Mouse (Mus musculus) testis, adult 2 months (tissue): ENCODE measurements around the gene Pkdrej. TPM values are rescaled to one million over a fixed set of nuclear protein-coding genes. Genes with fewer than 3 reads are reported as not detected.

Experiments used
- H3K27ac ChIP-seq: fragments of 200-500 bp; 2 replicates; pipeline ENCODE4 v1.5.1; 2012; ENCODE audit warnings: low read depth, low read length; ENCODE audit not compliant: control insufficient read depth, insufficient read depth
- H3K27me3 ChIP-seq: fragments of 200-500 bp; 2 replicates; pipeline ENCODE4 v1.6.1; 2012; ENCODE audit warnings: mild to moderate bottlenecking, low read length, moderate library complexity; ENCODE audit not compliant: control insufficient read depth, insufficient read depth
- H3K36me3 ChIP-seq: fragments of 200-500 bp; 2 replicates; pipeline ENCODE4 v1.6.1; 2012; ENCODE audit warnings: mild to moderate bottlenecking, low read length; ENCODE audit not compliant: control insufficient read depth, insufficient read depth
- H3K4me1 ChIP-seq: fragments of 200-500 bp; 2 replicates; pipeline ENCODE4 v1.6.1; 2012; ENCODE audit warnings: low read length; ENCODE audit not compliant: control insufficient read depth, insufficient read depth
- H3K4me3 ChIP-seq: fragments of 200-500 bp; 2 replicates; pipeline ENCODE4 v1.5.1; 2012; ENCODE audit warnings: low read depth, mild to moderate bottlenecking, low read length, moderate library complexity, mixed read lengths; ENCODE audit not compliant: control insufficient read depth
- CTCF ChIP-seq: fragments of 200-500 bp; IDR thresholded peaks from 2 replicates; pipeline ENCODE4 v1.5.1; 2012; ENCODE audit warnings: low read depth, mild to moderate bottlenecking, inconsistent platforms, low read length, moderate library complexity; ENCODE audit not compliant: control insufficient read depth, insufficient read depth, insufficient replicate concordance
- POLR2A ChIP-seq: fragments of 200-500 bp; IDR thresholded peaks from 2 replicates; pipeline ENCODE4 v1.6.1; 2012; ENCODE audit warnings: low read depth, mild to moderate bottlenecking, inconsistent platforms, low read length, moderate library complexity; ENCODE audit not compliant: control insufficient read depth
- polyA plus RNA-seq: library from polyadenylated mRNA; depleted of rRNA; stranded (reverse); fragments of >200 nt; gene quantifications from 2 replicates; pipeline ENCODE4 v1.2.3, GENCODE M21; 2012

Gene Pkdrej
- polyA plus RNA-seq, 1 experiment, result 17.1 TPM

DNA sequence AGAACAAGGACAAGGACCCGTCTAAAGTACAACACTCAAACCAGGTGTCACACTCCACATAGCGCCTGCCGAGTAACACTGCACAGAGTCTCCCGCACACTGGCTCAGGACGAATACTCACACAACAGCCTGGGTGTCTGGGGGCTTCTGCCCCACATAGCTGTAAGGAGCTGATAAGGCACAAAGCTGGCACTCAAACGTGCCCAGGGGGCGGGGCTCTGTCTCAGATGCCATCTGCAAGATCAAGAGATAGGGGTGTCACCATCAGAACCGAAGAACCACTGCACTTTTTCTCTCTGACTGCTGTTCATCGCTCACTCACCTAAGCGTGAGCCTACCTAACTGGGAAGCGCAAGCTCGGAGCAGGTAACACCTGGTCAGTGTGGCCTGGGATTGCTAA, 12.4 kb downstream of the Pkdrej start:
- no peak for TF ChIP-seq POLR2A
- no peak for TF ChIP-seq CTCF
- Histone ChIP-seq H3K27me3 (no peaks in the 10 kb centered on the region), H3K36me3 (no peaks in the 10 kb centered on the region; the same call in 1 of the 2 replicates), H3K4me3 (no peak overlapping the region), H3K4me1 (peaks cover 10% of the 10 kb centered on the region), H3K27ac (no peak overlapping the region)

DNA sequence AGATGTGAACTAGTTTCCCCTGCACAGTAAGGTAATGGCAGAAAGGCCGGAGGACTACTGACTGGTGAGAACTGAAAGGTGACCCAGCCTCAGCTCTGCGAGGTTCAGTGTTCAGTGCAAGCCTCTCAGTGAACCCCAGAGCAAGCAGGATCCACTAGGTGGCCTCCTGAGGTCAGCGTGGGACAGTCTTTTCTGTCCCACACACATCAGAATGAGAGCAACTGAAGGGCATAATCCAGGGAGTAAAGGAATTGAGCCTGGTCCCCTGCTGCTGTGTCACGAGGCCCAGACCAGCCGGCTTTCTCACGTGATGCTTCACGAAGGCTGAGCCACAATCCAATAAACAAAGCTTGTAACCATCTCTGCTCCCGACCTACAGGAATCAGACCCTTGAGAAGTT, 13.1 kb downstream of the Pkdrej start:
- no peak for TF ChIP-seq CTCF
- no peak for TF ChIP-seq POLR2A
- H3K4me1 ChIP-seq, result peaks cover 10% of the 10 kb centered on the region

DNA sequence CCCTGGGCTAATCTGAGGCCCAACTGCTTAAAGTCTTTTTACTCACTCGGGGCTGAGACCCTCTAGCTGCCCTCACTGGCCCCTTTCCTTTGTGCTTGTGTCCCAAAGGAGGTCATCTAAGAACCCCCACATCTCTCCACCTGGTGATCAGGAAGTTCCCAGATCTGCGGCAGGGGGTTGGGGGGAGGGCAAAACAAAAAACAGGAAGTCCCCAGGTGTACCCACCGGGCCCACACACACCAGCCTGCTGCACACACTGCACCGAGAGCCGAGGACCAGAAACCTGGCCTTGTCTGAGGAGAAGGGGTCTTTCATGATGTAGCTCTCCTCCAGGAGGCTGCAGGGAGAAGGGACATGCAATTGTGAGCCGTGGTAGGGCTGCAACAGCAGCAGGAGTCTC, 13.5 kb downstream of the Pkdrej start:
- Histone ChIP-seq H3K4me3 (no peak overlapping the region), H3K36me3 (no peaks in the 10 kb centered on the region; the same call in 1 of the 2 replicates), H3K27me3 (no peaks in the 10 kb centered on the region), H3K27ac (no peak overlapping the region), H3K4me1 (peaks cover 10% of the 10 kb centered on the region)
- TF ChIP-seq CTCF (no peak), POLR2A (no peak)

More for the DNA sequence above, 13.1 kb downstream of the Pkdrej start:
- no peak overlapping the region for H3K27ac ChIP-seq
- H3K27me3 ChIP-seq, result no peaks in the 10 kb centered on the region
- H3K36me3 ChIP-seq, result no peaks in the 10 kb centered on the region; the same call in 1 of the 2 replicates
- no peak overlapping the region for H3K4me3 ChIP-seq

DNA sequence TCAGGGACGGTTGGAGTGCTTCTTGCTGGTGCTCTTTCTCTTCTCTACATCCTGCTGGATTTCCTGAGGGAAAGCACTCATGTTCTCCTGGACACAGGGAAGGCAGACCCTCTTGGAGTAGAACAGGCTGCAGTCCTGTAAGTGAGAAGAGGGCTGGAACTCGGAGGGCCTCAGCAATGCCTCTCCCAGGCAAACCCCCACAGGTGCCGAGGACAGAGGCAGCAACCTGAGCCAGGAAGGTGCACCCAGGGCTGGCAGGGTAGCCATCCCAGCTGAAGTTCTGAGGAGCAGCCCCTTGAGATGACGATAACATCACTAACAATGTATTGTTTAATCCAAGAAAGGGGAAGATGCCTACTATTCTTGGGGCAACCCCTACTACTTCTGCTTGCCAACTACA, 14.1 kb downstream of the Pkdrej start:
- no peak overlapping the region for H3K27ac ChIP-seq
- peaks cover 10% of the 10 kb centered on the region for H3K4me1 ChIP-seq
- H3K4me3 ChIP-seq, result no peak overlapping the region
- no peak for TF ChIP-seq POLR2A
- TF ChIP-seq CTCF, result no peak
- H3K36me3 ChIP-seq, result no peaks in the 10 kb centered on the region; the same call in 1 of the 2 replicates
- H3K27me3 ChIP-seq, result no peaks in the 10 kb centered on the region

DNA sequence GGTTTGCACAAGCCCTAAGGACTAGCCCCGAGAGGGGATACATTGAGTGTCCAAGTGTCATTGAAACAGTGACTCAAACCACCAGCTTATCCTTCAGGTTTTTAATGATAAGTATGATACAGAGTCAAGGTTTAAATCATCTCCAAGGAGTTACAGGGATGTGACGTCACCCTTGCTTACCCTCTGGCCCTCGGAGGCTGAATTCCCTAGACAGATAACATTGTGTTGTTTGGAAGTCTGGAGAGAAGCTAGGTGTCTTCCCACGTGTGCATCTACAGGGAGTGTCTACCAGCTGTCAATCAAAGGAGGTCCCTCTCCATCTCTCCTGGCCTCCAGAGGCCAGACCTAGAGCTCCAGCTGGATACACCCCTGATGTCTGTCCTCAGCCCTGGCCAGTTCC, 14.6 kb downstream of the Pkdrej start:
- Histone ChIP-seq H3K4me1 (peaks cover 10% of the 10 kb centered on the region), H3K36me3 (no peaks in the 10 kb centered on the region; the same call in 1 of the 2 replicates), H3K27me3 (no peaks in the 10 kb centered on the region), H3K4me3 (no peak overlapping the region), H3K27ac (no peak overlapping the region)
- no peak for TF ChIP-seq CTCF
- TF ChIP-seq POLR2A, result no peak

DNA sequence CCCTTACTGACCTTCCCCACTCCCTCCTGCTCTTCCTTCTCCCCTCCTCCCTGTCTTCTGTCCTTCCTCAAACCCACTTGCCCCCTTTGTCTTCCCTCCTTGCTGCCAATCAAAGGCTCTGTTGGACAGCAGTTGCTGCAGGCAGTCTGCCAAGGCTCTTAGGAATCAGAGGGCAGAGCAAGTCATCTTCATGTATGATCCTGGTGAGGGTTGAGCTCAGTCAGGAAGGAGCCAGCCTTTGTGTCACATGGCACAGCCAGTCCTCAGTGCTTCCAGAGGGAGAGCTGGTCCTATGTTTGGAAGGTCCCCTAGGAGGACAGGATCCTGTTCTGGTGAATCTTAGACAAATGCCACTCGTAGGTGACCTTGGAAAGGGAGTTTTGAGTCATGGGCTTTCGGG, 18.6 kb downstream of the Pkdrej start:
- no peak for TF ChIP-seq CTCF
- TF ChIP-seq POLR2A, result no peak
- H3K4me1 ChIP-seq, result peaks cover 6% of the 10 kb centered on the region; the same call in 1 of the 2 replicates
- H3K4me3 ChIP-seq, result no peak overlapping the region
- H3K36me3 ChIP-seq, result no peaks in the 10 kb centered on the region
- no peaks in the 10 kb centered on the region for H3K27me3 ChIP-seq
- no peak overlapping the region for H3K27ac ChIP-seq

DNA sequence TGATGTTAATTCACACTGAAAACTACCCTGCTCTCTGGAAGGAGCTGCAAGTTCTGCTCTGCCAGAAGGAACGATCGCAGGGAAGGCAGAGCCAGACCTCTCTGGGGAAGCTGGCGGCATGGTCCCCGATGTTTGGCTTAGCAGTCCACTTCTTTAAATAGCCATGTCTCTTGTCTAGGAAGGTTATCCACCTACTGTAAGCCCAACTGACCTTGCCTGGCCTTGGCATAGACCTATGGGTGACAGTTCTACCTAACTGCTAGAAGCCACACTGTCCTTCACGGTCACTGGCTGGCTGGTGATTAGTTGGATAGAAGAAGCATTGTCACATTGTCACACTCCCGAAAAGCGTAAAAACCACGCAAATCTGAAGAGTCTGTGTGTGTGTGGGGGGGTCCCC, 22.9 kb downstream of the Pkdrej start:
- H3K4me3 ChIP-seq, result no peak overlapping the region
- no peak overlapping the region for H3K27ac ChIP-seq
- H3K27me3 ChIP-seq, result no peaks in the 10 kb centered on the region
- peaks cover 6% of the 10 kb centered on the region; the same call in 1 of the 2 replicates for H3K4me1 ChIP-seq
- TF ChIP-seq POLR2A, result no peak
- TF ChIP-seq CTCF, result no peak
- no peaks in the 10 kb centered on the region for H3K36me3 ChIP-seq

DNA sequence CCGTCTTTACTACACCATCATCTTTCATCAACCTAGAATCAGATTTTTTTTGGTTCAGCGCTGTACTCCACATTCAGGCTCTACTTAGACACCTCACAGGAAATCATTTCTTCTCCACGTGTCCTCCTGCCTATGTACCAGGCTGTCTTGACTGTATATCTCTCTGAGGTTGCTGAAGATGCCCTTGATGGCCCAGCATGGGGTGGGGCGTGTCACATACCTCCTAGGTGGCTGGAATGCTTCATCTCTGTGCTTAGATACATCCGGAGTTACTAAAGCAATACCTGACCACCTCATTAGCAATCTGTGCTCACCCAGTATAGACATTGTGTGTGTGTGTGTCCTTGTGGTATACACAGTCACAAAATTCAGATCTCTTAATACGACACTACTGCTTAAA, 26.0 kb downstream of the Pkdrej start:
- H3K36me3 ChIP-seq, result no peaks in the 10 kb centered on the region
- H3K4me3 ChIP-seq, result no peak overlapping the region
- H3K27ac ChIP-seq, result no peak overlapping the region
- TF ChIP-seq POLR2A, result no peak
- TF ChIP-seq CTCF, result no peak
- peaks cover under 1% of the 10 kb centered on the region; the same call in 1 of the 2 replicates for H3K4me1 ChIP-seq
- H3K27me3 ChIP-seq, result no peaks in the 10 kb centered on the region

DNA sequence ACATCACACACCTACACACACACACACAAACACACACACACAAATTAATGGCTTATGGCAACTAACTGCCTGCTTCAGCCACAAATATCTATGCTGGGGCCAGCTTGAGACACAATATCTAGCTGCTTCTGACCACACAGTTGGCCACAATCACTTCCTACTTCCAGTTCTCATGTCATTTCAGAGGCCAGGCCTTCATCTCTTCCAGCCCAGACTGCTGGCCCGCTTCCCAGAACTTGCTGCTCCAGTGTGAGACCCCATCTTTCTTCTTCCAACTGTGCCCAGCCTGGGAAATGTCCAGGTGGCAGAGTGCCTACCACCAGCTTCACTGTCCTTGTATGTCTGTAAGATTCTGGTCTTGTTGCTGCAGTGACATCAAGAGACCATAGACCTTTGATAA, 28.7 kb downstream of the Pkdrej start:
- H3K4me1 ChIP-seq, result no peaks in the 10 kb centered on the region
- H3K4me3 ChIP-seq, result no peak overlapping the region
- H3K27me3 ChIP-seq, result no peaks in the 10 kb centered on the region
- H3K36me3 ChIP-seq, result no peaks in the 10 kb centered on the region
- no peak for TF ChIP-seq POLR2A
- TF ChIP-seq CTCF, result no peak
- H3K27ac ChIP-seq, result no peak overlapping the region
